Mouse (Mus musculus): ENCODE results near the gene Klf3.

GRCm38 (mm10) chr5:64806600-64806999 is 3.4 kb downstream of the Klf3 start:
- TF ChIP-seq CTCF (IDR thresholded peaks at IDR 0.05; ENCODE audit: insufficient read depth, low read length) (no peak), POLR2A (IDR thresholded peaks at IDR 0.05; ENCODE audit: borderline replicate concordance, extremely low read depth, low read depth, low read length) (no peak)
